Mouse (Mus musculus): ENCODE data around the gene Atp5s. TPM values are rescaled to one million over a fixed set of nuclear protein-coding genes. Genes with fewer than 3 reads are reported as not detected.

Atp5s gene
- total and polyA plus RNA-seq, 3 experiments = 8.4 to 15.8 (median 11.4) TPM

DNA sequence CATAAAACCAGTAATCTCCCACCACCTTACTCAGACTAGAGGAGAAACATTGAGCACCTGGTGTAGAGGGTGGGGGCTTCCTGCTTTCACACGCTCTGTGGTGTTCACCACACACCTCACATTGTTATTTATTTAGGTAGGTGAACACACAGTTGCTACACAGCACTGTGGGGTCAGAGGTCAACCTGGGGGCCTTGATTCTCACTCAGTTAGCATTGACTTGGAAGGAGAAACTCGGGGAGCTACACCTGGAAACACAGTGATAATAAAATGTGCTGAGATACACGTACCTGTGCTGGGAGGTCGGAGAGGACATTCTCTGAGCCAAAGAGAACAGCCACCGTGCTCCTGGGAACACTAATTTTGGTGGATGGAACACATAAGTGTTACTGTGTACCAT, 63.6 kb downstream of the Atp5s start:
- H3K27ac ChIP-seq (ENCODE audit: insufficient read depth, low read depth) = no peak overlapping the region
- no peak for DNase-seq (ENCODE audit: extremely low read depth)
- in situ Hi-C loops (cut with MboI; ENCODE audit: low pct_ligation_motif_present, low pct_unique_long_range_greater_than_20kb, low sequenced_read_pairs) = no loop called here
- TF ChIP-seq ZNF384 (IDR thresholded peaks at IDR 0.05; ENCODE audit: low read depth, low read length) = no peak
- no peak for TF ChIP-seq ELF1 (IDR thresholded peaks at IDR 0.05; ENCODE audit: low read depth, low read length)
- no peak for TF ChIP-seq CHD2 (IDR thresholded peaks at IDR 0.05; ENCODE audit: low read length)
- TF ChIP-seq PAX5 (IDR thresholded peaks at IDR 0.05; ENCODE audit: low read length) = no peak
- TF ChIP-seq NELFE (IDR thresholded peaks at IDR 0.05; ENCODE audit: low read depth, low read length) = no peak
- no peak for TF ChIP-seq MEF2A (IDR thresholded peaks at IDR 0.05; ENCODE audit: borderline replicate concordance, low read depth, low read length)
- no peak for TF ChIP-seq HCFC1 (IDR thresholded peaks at IDR 0.05; ENCODE audit: low read depth, low read length)
- no peak for TF ChIP-seq MAFK (IDR thresholded peaks at IDR 0.05; ENCODE audit: insufficient replicate concordance, low read length)
- TF ChIP-seq EP300 (IDR thresholded peaks at IDR 0.05; ENCODE audit: low read length) = no peak
- TF ChIP-seq ETS1 (conservative IDR thresholded peaks at IDR 0.05; ENCODE audit: low read depth, low read length) = no peak
- TF ChIP-seq RAD21 (IDR thresholded peaks at IDR 0.05; ENCODE audit: low read depth, low read length) = no peak
- no peak for TF ChIP-seq MXI1 (IDR thresholded peaks at IDR 0.05; ENCODE audit: low read depth, low read length)
- TF ChIP-seq BHLHE40 (IDR thresholded peaks at IDR 0.05; ENCODE audit: low read depth, low read length) = no peak
- TF ChIP-seq NRF1 (IDR thresholded peaks at IDR 0.05; ENCODE audit: low read depth, low read length) = no peak
- dilution Hi-C loops (cut with MboI; ENCODE audit: extremely low pct_ligation_motif_present, extremely low pct_unique_long_range_greater_than_20kb, low sequenced_read_pairs) = no loop called here
- H3K4me3 ChIP-seq (replicated peaks in 1 of 3; ENCODE audit: low read depth in 2 of 3, low read length in 2 of 3, poor library complexity in 1 of 3) = no peak overlapping the region
- H3K36me3 ChIP-seq (replicated peaks in 1 of 2; ENCODE audit: control insufficient read depth in 1 of 2, insufficient read depth in 1 of 2, low read length in 1 of 2) = no peaks in the 10 kb centered on the region
- no peaks in the 10 kb centered on the region for H3K79me2 ChIP-seq (replicated peaks; ENCODE audit: control insufficient read depth, extremely low read depth, insufficient read depth, poor library complexity, severe bottlenecking)
- no peaks in the 10 kb centered on the region for H3K9me3 ChIP-seq (replicated peaks; ENCODE audit: low read length)
- H3K4me1 ChIP-seq (ENCODE audit: control insufficient read depth in 1 of 2, insufficient read depth in 2 of 2) = peaks cover 2 to 21% of the 10 kb centered on the region in 2 experiments; a peak in 3 of 4 replicates
- peaks cover 40% of the 10 kb centered on the region for H3K27me3 ChIP-seq (replicated peaks)
- no peak overlapping the region for H3K4me2 ChIP-seq (ENCODE audit: insufficient read depth, low read depth, poor library complexity, severe bottlenecking)
- no peak overlapping the region for H3K9ac ChIP-seq (ENCODE audit: insufficient read depth, low read depth)

DNA sequence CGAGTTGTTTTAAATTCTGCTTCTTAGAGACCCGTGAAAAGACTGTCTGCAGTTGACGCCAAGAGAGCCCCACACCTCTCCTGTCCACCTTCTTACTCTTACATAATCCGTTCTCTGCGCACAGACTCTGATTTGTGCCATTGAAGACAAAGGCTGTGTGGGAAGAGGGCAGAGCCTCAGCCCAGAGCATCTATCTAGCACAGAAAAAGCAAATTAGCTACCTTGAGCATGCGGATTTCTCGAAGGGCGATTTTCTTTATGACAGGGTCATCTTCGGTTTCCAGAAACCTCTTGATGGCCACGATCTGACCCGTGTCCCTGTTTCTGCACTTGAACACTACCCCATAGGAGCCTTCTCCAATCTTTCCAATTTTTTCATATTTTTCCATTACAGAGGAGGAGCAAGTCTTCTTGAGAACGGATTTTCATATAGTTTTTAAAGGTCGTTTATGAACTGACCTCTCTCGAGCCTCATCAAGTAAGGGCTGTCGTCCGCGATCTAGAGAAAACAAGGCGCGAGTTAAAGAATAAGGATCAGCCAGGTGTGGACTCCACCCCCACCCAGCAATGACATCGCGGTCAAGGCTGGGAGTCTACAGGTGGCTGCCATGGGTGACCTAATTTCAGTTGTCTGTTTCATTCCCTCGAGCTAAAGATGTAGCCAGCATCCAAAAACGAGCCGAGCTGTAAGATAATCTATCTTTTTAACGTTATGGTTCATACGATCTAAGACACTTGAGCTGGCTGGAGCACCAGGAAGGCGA, 65.2 kb downstream of the Atp5s start:
- no peak for DNase-seq (ENCODE audit: extremely low read depth)
- Histone ChIP-seq H3K4me2 (ENCODE audit: insufficient read depth, low read depth, poor library complexity, severe bottlenecking) (peak overlapping the region; percentile 73), H3K36me3 (replicated peaks in 1 of 2; ENCODE audit: control insufficient read depth in 1 of 2, insufficient read depth in 1 of 2, low read length in 1 of 2) (no peaks in the 10 kb centered on the region), H3K27ac (ENCODE audit: insufficient read depth, low read depth) (no peak overlapping the region), H3K27me3 (replicated peaks) (peaks cover 47% of the 10 kb centered on the region), H3K4me3 (replicated peaks in 1 of 3; ENCODE audit: low read depth in 2 of 3, low read length in 2 of 3, poor library complexity in 1 of 3) (peak overlapping the region in 2 of 3 experiments; percentile 29 to 51), H3K4me1 (ENCODE audit: control insufficient read depth in 1 of 2, insufficient read depth in 2 of 2) (peaks cover 0 to 21% of the 10 kb centered on the region in 2 experiments; a peak in 2 of 4 replicates), H3K79me2 (replicated peaks; ENCODE audit: control insufficient read depth, extremely low read depth, insufficient read depth, poor library complexity, severe bottlenecking) (no peaks in the 10 kb centered on the region), H3K9me3 (replicated peaks; ENCODE audit: low read length) (no peaks in the 10 kb centered on the region), H3K9ac (ENCODE audit: insufficient read depth, low read depth) (no peak overlapping the region)
- TF ChIP-seq CTCF (conservative IDR thresholded peaks at IDR 0.05 in 1 of 2, IDR thresholded peaks at IDR 0.05 in 1 of 2; ENCODE audit: low read depth in 2 of 2, low read length in 2 of 2) = no peak
- no peak for TF ChIP-seq NRF1 (IDR thresholded peaks at IDR 0.05; ENCODE audit: low read depth, low read length)
- TF ChIP-seq MXI1 (IDR thresholded peaks at IDR 0.05; ENCODE audit: low read depth, low read length) = no peak
- no peak for TF ChIP-seq TBP (conservative IDR thresholded peaks at IDR 0.05; ENCODE audit: low read depth, low read length)
- TF ChIP-seq KAT2A (IDR thresholded peaks at IDR 0.05; ENCODE audit: insufficient replicate concordance, low read length) = no peak
- no peak for TF ChIP-seq SIN3A (IDR thresholded peaks at IDR 0.05; ENCODE audit: low read length)
- no peak for TF ChIP-seq MYC (IDR thresholded peaks at IDR 0.05; ENCODE audit: low read depth, low read length)
- TF ChIP-seq RCOR1 (conservative IDR thresholded peaks at IDR 0.05; ENCODE audit: low read depth, low read length) = no peak
- no peak for TF ChIP-seq USF2 (conservative IDR thresholded peaks at IDR 0.05; ENCODE audit: low read depth, low read length)
- TF ChIP-seq HCFC1 (IDR thresholded peaks at IDR 0.05; ENCODE audit: low read depth, low read length) = no peak
- no peak for TF ChIP-seq JUND (conservative IDR thresholded peaks at IDR 0.05; ENCODE audit: low read depth, low read length)
- TF ChIP-seq TCF12 (IDR thresholded peaks at IDR 0.05; ENCODE audit: low read depth, low read length) = no peak
- no peak for TF ChIP-seq CHD1 (IDR thresholded peaks at IDR 0.05; ENCODE audit: low read depth, low read length)
- TF ChIP-seq GABPA (IDR thresholded peaks at IDR 0.05; ENCODE audit: insufficient replicate concordance, low read depth, low read length) = no peak
- TF ChIP-seq UBTF (IDR thresholded peaks at IDR 0.05; ENCODE audit: low read depth, low read length) = no peak
- TF ChIP-seq ETS1 (conservative IDR thresholded peaks at IDR 0.05; ENCODE audit: low read depth, low read length) = no peak
- no peak for TF ChIP-seq ZNF384 (IDR thresholded peaks at IDR 0.05; ENCODE audit: low read depth, low read length)
- no peak for TF ChIP-seq BHLHE40 (IDR thresholded peaks at IDR 0.05; ENCODE audit: low read depth, low read length)
- in situ Hi-C loops (cut with MboI; ENCODE audit: low pct_ligation_motif_present, low pct_unique_long_range_greater_than_20kb, low sequenced_read_pairs) = no loop called here
- dilution Hi-C loops (cut with MboI; ENCODE audit: extremely low pct_ligation_motif_present, extremely low pct_unique_long_range_greater_than_20kb, low sequenced_read_pairs) = no loop called here
